Mouse (Mus musculus): ENCODE data around the gene Dkkl1. TPM values are rescaled to one million over a fixed set of nuclear protein-coding genes. Genes with fewer than 3 reads are reported as not detected.
"Not testable (repeated sequence)": the region's sequence is repeated elsewhere in the genome, so short reads cannot be mapped to it uniquely, and the experiment has no call there.

Gene Dkkl1
- total RNA-seq, 2 experiments from 2014 or later: not detected

- intact Hi-C loops (cut with DNase I): no loop called here
These were observed 37.2 kb downstream of the Dkkl1 start for GRCm38 (mm10) chr7:45174567-45175280.

DNA sequence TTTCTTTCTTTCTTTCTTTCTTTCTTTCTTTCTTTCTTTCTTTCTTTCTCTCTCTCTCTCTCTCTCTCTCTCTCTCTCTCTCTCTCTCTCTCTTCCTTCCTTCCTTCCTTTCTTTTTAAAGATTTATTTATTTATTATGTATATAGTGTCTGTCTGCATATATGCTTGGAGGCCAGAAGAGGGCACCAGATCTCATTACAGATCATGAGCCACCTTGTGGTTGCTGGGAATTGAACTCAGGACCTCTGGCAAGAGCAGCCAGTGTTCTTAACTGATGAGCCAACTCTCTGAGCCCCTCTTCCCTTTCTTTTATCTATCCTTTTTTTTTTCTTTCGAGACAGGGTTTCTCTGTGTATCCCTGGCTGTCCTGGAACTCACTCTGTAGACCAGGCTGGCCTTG lies 38.2 kb downstream of the Dkkl1 start:
- DNase-seq (ENCODE audit: low spot score); intact Hi-C loops (cut with DNase I): not testable (repeated sequence)

More at GRCm38 (mm10) chr7:45174567-45175280, 37.2 kb downstream of the Dkkl1 start:
- DNase-seq (ENCODE audit: low spot score): no peak

DNA sequence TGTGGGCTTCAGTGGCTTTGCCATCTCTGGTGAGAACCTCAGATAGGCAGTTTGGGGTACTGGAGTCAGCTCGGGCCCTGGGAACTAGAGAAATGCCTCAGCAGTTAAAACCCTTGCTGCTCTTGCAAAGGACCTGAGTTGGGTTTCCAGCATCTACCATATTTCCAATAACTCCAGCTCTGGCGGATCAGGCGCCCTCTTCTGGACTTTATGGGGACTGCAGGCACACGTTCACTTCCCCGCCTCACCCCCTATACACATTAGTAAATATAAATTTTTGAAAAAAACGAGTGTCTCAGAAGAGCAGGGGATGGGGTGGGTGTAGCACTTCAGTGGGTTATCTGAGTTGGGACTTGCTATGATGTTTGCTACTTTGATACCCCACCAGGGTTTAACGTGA lies 39.0 kb downstream of the Dkkl1 start:
- DNase-seq (ENCODE audit: low spot score): no peak
- intact Hi-C loops (cut with DNase I): no loop called here

DNA sequence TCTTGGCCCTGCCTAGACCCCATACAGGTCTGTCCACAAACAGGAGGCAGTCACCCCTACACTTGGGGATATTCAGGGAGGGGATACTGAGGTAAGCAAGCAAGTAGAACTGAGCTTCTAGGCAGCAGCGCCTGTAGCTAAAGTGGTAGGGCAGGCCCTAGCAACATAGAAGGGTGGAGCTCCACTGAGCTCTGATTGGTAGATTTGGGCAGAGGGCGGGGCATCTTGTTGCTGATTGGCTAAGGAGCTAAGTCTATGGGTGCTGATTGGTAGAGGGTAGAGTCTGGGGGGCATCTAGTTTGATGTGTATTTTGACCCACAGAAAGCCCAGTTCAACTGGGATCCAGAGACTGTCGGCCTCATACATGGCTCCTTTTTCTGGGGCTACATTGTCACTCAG lies 42.5 kb downstream of the Dkkl1 start:
- intact Hi-C loops (cut with DNase I): no loop called here
- no peak for DNase-seq (ENCODE audit: low spot score)

DNA sequence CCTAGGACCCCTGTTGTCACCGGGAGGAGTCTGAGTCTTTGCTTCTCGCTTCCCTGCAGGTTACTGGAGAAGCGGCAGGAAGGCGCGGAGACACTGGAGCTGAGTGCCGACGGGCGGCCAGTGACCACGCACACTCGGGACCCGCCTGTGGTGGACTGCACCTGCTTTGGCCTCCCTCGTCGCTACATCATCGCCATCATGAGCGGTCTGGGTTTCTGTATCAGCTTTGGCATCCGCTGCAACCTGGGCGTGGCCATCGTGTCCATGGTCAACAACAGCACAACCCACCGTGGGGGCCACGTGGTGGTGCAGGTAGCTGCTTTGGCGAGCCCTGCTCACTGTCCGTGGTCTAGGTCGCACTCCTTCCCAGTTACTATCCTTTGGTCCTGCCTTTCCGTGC lies 43.3 kb downstream of the Dkkl1 start:
- no peak for DNase-seq (ENCODE audit: low spot score)
- intact Hi-C loops (cut with DNase I): no loop called here

DNA sequence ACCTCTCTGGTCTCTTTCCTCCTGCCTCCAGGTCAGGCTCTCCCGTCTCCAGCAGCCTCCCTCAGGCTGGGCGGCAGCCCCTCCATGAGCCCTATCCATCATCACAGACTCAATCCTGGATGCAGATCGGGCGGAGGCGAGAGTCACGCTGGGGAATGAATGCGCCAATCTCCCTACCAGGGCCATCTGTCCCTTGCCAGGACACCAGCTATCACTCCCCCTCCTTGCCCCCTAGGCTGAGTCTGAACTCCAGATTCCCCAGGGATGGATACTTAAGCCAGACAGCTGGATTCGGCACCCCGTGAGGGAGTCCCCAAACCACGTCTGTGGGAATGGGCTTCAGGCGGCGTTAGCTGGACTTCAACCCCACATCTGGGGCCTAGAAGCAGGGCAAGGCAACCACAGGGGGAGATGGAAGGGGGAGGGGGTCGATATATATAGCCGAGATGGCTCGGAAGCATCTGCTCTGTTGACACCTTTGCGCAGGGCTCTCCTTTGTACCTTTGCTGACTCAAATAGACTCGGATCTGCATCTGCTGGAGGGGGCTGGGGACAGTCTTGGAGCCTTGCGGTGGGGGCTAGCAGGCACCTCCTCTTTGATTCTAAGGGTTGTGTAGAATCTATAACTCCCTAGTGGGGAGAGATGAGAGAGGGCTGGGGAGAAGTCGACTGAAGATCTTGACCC lies 44.0 kb downstream of the Dkkl1 start:
- intact Hi-C loops (cut with DNase I): no loop called here
- no peak for DNase-seq (ENCODE audit: low spot score)

GRCm38 (mm10) chr7:45166950-45167401 lies 45.0 kb downstream of the Dkkl1 start:
- no peak for DNase-seq (ENCODE audit: low spot score)
- intact Hi-C loops (cut with DNase I): no loop called here

- intact Hi-C loops (cut with DNase I): no loop called here
- DNase-seq (ENCODE audit: low spot score): no peak
These were observed 46.2 kb downstream of the Dkkl1 start for GRCm38 (mm10) chr7:45165701-45166100.

- no peak for DNase-seq (ENCODE audit: low spot score)
- intact Hi-C loops (cut with DNase I): loop anchor here (5.0 kb wide), 1 partner anchor 132 kb away; no protein-coding TSS in a partner anchor
These were observed 47.1 kb downstream of the Dkkl1 start for GRCm38 (mm10) chr7:45164833-45165232.

GRCm38 (mm10) chr7:45163735-45164490 lies 48.0 kb downstream of the Dkkl1 start, which contains the start of gene Slc17a7:
Gene Slc17a7, plus strand, starts transcription at chr7:45163949.
- no peak for DNase-seq (ENCODE audit: low spot score)
- intact Hi-C loops (cut with DNase I): loop anchor here (5.0 kb wide), 1 partner anchor 133 kb away; no protein-coding TSS in a partner anchor

DNA sequence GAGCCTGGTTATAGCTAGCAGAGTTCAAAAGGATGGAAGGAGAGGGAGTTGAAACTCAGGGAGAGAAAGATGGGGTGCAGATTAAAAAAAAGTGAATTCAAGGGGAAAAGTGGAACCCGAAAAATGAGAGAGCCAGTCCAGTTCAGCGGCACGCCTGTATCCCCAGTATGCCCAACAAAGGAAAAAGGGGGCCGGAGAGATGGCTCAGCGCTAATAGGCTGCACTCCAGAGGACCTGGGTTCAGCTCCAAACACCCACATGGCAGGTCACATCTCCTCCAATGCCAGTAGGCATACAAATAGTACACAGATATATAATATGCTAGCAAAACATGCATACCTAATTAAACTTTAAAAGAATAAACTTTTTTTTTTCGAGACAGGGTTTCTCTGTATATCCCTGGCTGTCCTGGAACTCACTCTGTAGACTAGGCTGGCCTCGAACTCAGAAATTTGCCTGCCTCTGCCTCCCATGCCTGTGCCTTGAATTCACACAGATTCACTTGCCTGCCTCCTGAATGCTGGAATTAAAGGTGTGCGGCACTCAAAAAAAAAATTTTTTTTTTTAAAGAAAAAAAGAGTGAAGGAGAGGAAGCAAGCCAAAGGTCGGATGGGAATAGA lies 48.8 kb downstream of the Dkkl1 start:
- intact Hi-C loops (cut with DNase I): loop anchor here (1.0 to 5.0 kb wide), 2 partner anchors 35 to 134 kb away; no protein-coding TSS in a partner anchor

DNA sequence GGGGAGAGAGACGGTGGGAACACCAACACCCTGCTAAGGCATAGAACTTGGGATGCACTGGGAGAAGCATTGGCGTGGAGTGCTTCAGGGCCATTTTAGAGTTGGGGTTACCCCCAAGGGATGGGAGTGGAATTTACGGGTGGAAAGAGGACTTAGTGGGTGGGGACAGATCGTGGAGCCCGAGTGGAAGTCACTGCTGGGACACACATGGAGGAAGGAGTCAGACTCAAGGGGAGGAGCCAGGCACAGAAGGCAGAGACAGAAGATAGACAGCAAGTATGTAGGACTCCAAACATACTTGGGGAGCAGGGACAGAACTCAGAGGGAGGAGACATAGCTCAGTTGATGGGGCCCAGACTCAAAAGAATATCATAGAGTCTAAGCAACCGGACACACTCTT lies 49.4 kb downstream of the Dkkl1 start:
- DNase-seq (ENCODE audit: low spot score): no peak
- intact Hi-C loops (cut with DNase I): loop anchor here (1.0 to 5.0 kb wide), 2 partner anchors 36 to 135 kb away; no protein-coding TSS in a partner anchor

More for the DNA sequence above, 48.8 kb downstream of the Dkkl1 start:
- no peak for DNase-seq (ENCODE audit: low spot score)

DNA sequence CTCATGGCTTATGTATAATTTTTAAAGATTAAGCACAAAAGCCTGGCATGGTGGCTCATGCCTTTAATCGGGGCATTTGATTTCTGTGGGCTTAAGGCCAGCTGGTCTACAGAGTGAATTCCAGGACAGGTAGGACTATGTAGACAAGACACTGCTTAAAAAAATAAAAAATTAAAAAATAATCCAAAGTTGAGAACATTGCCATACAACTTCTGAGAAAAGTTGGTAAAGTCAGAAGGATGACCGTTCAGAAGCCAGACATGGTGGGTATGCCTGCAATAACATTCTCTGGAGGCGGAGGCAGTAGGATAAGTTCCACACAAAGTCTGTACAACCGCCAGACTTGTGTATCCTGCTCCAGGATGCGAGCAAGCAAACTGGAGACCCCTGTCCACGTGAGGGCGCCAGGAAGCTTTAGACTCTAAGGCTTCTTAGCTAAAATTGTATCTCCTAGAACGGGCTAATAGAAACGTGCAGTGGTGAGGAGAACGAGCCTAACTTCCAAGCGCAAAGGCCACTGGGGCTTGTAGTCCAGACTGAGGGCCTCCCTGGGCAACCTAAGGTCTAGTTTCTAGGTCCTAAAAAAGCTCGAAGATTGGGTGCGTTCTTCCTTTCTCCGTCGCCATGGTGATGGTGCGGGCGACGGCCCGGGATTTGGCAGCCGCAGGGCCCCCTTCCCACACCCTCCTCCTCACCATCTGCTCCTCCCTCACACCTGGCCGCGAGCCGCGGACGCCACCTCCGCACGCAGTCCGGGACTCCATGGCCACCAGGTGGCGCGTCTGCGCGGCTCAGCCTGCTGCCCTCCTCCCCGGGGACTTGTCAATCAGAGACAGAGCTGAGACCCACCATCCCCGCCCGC lies 50.1 kb downstream of the Dkkl1 start:
- DNase-seq (ENCODE audit: low spot score): peak; percentile 75
- intact Hi-C loops (cut with DNase I): loop anchor here (1.0 to 5.0 kb wide), 2 partner anchors 36 to 135 kb away; no protein-coding TSS in a partner anchor

- no peak for DNase-seq (ENCODE audit: low spot score)
- intact Hi-C loops (cut with DNase I): loop anchor here (5.0 kb wide), 1 partner anchor 136 kb away; no protein-coding TSS in a partner anchor
These were observed 51.1 kb downstream of the Dkkl1 start for GRCm38 (mm10) chr7:45160866-45161265.

DNA sequence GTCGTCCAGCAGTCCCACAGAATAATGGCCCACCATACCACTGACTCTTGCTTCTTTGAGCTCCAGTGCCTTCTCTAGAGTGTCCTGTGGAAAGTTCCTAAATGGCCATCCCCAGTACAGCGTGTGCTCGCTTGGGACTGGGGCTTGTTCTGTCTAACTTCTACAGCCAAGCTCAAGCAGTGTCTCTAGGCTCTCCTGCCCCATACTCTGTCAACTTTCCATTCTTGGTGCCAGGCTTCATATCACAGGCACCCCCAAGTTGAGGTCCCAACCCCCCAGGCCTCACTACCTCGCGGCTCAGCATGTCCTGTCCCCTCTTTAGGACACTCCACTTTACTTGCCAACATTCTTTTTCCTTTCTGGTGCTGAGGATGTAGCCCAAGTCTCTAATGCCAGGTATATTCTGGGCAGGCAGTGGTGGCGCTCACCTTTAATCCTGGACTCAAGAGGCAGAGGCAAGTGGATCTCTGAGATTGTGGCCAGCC lies 51.6 kb downstream of the Dkkl1 start:
- DNase-seq (ENCODE audit: low spot score): no peak
- intact Hi-C loops (cut with DNase I): loop anchor here (5.0 kb wide), 1 partner anchor 137 kb away; no protein-coding TSS in a partner anchor

DNA sequence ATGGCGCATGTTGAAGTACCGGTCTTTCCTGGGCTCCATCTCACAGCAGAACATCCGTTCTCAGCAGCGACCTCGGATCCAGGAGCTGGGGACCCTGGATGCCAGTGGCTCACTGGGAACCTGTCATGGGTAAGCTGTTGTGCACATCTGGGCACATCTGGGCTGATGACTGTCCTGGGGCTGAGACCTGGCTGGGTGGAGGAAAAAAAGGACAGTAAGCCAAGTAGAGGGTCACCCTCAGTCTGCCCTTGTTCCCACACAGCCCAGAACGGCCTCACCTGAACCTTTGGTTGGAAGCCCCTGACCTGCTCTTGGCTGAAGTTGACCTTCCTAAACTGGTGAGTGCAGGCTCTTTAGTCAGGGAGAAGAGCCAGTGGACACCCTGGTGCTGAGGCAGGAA lies 53.0 kb downstream of the Dkkl1 start:
- intact Hi-C loops (cut with DNase I): no loop called here

More for the DNA sequence above, 53.0 kb downstream of the Dkkl1 start:
- DNase-seq (ENCODE audit: low spot score): no peak

All from heart, postnatal 25 days (tissue).